Mouse (Mus musculus): Measurements from ENCODE around the gene Eml2.
A peak's percentile ranks its signal among the peaks of the same experiment; 100 is the strongest.

The Eml2 gene

GRCm38 (mm10) chr7:19164189-19164588 lies 12.0 kb upstream of the Eml2 start:
- peak; percentile 62 for DNase-seq

GRCm38 (mm10) chr7:19164978-19165377 lies 11.2 kb upstream of the Eml2 start:
- peak; percentile 41 for DNase-seq

GRCm38 (mm10) chr7:19165656-19166423 lies 10.4 kb upstream of the Eml2 start, which contains the start of gene Gipr:
TSS of gene Gipr (minus strand) at chr7:19166127.
- peak; percentile 38 for DNase-seq

GRCm38 (mm10) chr7:19166990-19167389 lies 9.2 kb upstream of the Eml2 start:
- DNase-seq = no peak

GRCm38 (mm10) chr7:19169506-19169905 lies 6.7 kb upstream of the Eml2 start:
- DNase-seq = no peak

- DNase-seq = peak; percentile 62
These were observed 6.1 kb upstream of the Eml2 start for GRCm38 (mm10) chr7:19170142-19170541.

GRCm38 (mm10) chr7:19171831-19172230 lies 4.4 kb upstream of the Eml2 start:
- no peak for DNase-seq

- peak; percentile 96 for DNase-seq
These were observed 3.3 kb upstream of the Eml2 start for GRCm38 (mm10) chr7:19172874-19173273.

- peak; percentile 38 for DNase-seq
These were observed 311 bp downstream of the Eml2 start for GRCm38 (mm10) chr7:19176516-19176947.

- DNase-seq = no peak
These were observed 995 bp downstream of the Eml2 start for GRCm38 (mm10) chr7:19177216-19177615.

GRCm38 (mm10) chr7:19178035-19178434 lies 1.8 kb downstream of the Eml2 start:
- DNase-seq = no peak

- DNase-seq = peak; percentile 85
These were observed 2.3 kb downstream of the Eml2 start for GRCm38 (mm10) chr7:19178443-19179092.

GRCm38 (mm10) chr7:19179173-19179572 lies 3.0 kb downstream of the Eml2 start:
- DNase-seq = peak; percentile 85

- no peak for DNase-seq
These were observed 3.7 kb downstream of the Eml2 start for GRCm38 (mm10) chr7:19179936-19180335.

GRCm38 (mm10) chr7:19180862-19181429 lies 4.7 kb downstream of the Eml2 start:
- peak; percentile 80 for DNase-seq

GRCm38 (mm10) chr7:19184250-19184649 lies 8.0 kb downstream of the Eml2 start:
- DNase-seq = peak; percentile 32

GRCm38 (mm10) chr7:19184758-19185157 lies 8.5 kb downstream of the Eml2 start:
- DNase-seq = peak; percentile 69

- DNase-seq = no peak
These were observed 18.5 kb downstream of the Eml2 start for GRCm38 (mm10) chr7:19194676-19195075.

- peak; percentile 64 for DNase-seq
These were observed 20.5 kb downstream of the Eml2 start for GRCm38 (mm10) chr7:19196676-19197075.

GRCm38 (mm10) chr7:19197985-19198384 lies 21.8 kb downstream of the Eml2 start:
- DNase-seq = peak; percentile 59

- no peak for DNase-seq
These were observed 25.4 kb downstream of the Eml2 start for GRCm38 (mm10) chr7:19201660-19202059.

- no peak for DNase-seq
These were observed 26.0 kb downstream of the Eml2 start for GRCm38 (mm10) chr7:19202065-19202850.

All from kidney, postnatal 10 days (tissue).